Mouse (Mus musculus): ENCODE measurements around the gene Sprn. TPM values are rescaled to one million over a fixed set of nuclear protein-coding genes. Genes with fewer than 3 reads are reported as not detected.
A peak's percentile ranks its signal among the peaks of the same experiment; 100 is the strongest.

The Sprn gene
- total RNA-seq (2014; rRNA removed) (1.4 and 1.5 TPM in 2 replicates), polyA plus RNA-seq (2012; rRNA removed) (1.3 and 1.7 TPM in 2 replicates)

GRCm38 (mm10) chr7:140154218-140154927 is at the start of gene Sprn:
TSS of gene Sprn (minus strand) at chr7:140154877.
- no peak for DNase-seq (ENCODE audit: extremely low read depth, low read depth, low spot score)
- Histone ChIP-seq H3K27ac (replicated peaks; ENCODE audit: insufficient read depth, low read depth, low read length) (0 out of 2 replicates have a peak within 1 kb of the TSS, but pooled peaks have one; percentile 16), H3K4me1 (ENCODE audit: control insufficient read depth, insufficient read depth, low read length) (no peaks in the 10 kb centered on the region), H3K4me3 (ENCODE audit: insufficient read depth, low read depth, low read length) (peak within 1 kb of the TSS; percentile 55), H3K79me2 (ENCODE audit: control insufficient read depth, insufficient read depth, low read length) (no peaks in the 10 kb centered on the region), H3K27me3 (ENCODE audit: control insufficient read depth, insufficient read depth, low read length) (peaks cover 5% of the 10 kb centered on the region), H3K9ac (ENCODE audit: low read depth, low read length) (peak within 1 kb of the TSS; percentile 4), H3K36me3 (ENCODE audit: control insufficient read depth, insufficient read depth, low read length) (peaks cover 4% of the 10 kb centered on the region; the same call in 1 of the 2 replicates)
- 12% methylated on average over 28 of the region's 28 CpGs for WGBS
- TF ChIP-seq POLR2A (IDR thresholded peaks at IDR 0.05; ENCODE audit: extremely low read depth, insufficient read depth, low read length) (no peak), CTCF (IDR thresholded peaks at IDR 0.05; ENCODE audit: low read depth, low read length) (no peak)

GRCm38 (mm10) chr7:140201090-140201489 is 46.4 kb upstream of the Sprn start:
- Histone ChIP-seq H3K27ac (replicated peaks; ENCODE audit: insufficient read depth, low read depth, low read length) (no peak overlapping the region), H3K27me3 (ENCODE audit: control insufficient read depth, insufficient read depth, low read length) (no peaks in the 10 kb centered on the region), H3K79me2 (ENCODE audit: control insufficient read depth, insufficient read depth, low read length) (no peaks in the 10 kb centered on the region), H3K4me3 (ENCODE audit: insufficient read depth, low read depth, low read length) (no peak overlapping the region), H3K9ac (ENCODE audit: low read depth, low read length) (no peak overlapping the region), H3K4me1 (ENCODE audit: control insufficient read depth, insufficient read depth, low read length) (no peaks in the 10 kb centered on the region), H3K36me3 (ENCODE audit: control insufficient read depth, insufficient read depth, low read length) (no peaks in the 10 kb centered on the region)
- WGBS = 85% methylated on average over 4 of the region's 4 CpGs
- no peak for TF ChIP-seq CTCF (IDR thresholded peaks at IDR 0.05; ENCODE audit: low read depth, low read length)
- TF ChIP-seq POLR2A (IDR thresholded peaks at IDR 0.05; ENCODE audit: extremely low read depth, insufficient read depth, low read length) = no peak
- DNase-seq (ENCODE audit: extremely low read depth, low read depth, low spot score) = no peak

DNA sequence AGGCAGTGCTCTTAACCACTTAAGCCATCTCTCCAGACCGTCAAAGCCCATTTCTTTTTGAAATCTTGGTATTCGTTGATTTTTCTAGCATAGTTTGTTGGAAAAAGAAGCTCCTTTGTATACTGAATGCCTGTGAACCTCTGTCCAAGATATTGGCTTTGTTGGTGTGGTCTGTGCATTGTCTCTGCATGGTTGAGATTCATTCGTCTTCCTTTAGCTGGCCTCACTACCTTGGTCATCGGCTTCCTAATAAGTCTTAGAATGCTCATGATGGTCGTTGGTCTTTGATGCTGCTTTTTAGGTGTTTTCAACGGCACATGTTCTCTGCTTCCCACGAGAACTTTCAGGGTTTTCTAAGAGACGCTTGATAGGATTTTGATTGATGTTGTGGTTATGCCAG is 41.3 kb upstream of the Sprn start:
- 77% methylated on average over 8 of the region's 8 CpGs for WGBS
- H3K27ac ChIP-seq (replicated peaks; ENCODE audit: insufficient read depth, low read depth, low read length) = no peak overlapping the region
- TF ChIP-seq POLR2A (IDR thresholded peaks at IDR 0.05; ENCODE audit: extremely low read depth, insufficient read depth, low read length) = no peak
- TF ChIP-seq CTCF (IDR thresholded peaks at IDR 0.05; ENCODE audit: low read depth, low read length) = no peak

GRCm38 (mm10) chr7:140194031-140194430 is 39.4 kb upstream of the Sprn start:
- 79% methylated on average over 4 of the region's 4 CpGs for WGBS
- TF ChIP-seq CTCF (IDR thresholded peaks at IDR 0.05; ENCODE audit: low read depth, low read length) (no peak), POLR2A (IDR thresholded peaks at IDR 0.05; ENCODE audit: extremely low read depth, insufficient read depth, low read length) (no peak)

More for the DNA sequence above, 41.3 kb upstream of the Sprn start:
- no peaks in the 10 kb centered on the region for H3K36me3 ChIP-seq (ENCODE audit: control insufficient read depth, insufficient read depth, low read length)
- H3K4me1 ChIP-seq (ENCODE audit: control insufficient read depth, insufficient read depth, low read length) = no peaks in the 10 kb centered on the region
- H3K79me2 ChIP-seq (ENCODE audit: control insufficient read depth, insufficient read depth, low read length) = no peaks in the 10 kb centered on the region
- H3K27me3 ChIP-seq (ENCODE audit: control insufficient read depth, insufficient read depth, low read length) = no peaks in the 10 kb centered on the region
- no peak for DNase-seq (ENCODE audit: extremely low read depth, low read depth, low spot score)
- no peak overlapping the region for H3K9ac ChIP-seq (ENCODE audit: low read depth, low read length)
- no peak overlapping the region for H3K4me3 ChIP-seq (ENCODE audit: insufficient read depth, low read depth, low read length)

DNA sequence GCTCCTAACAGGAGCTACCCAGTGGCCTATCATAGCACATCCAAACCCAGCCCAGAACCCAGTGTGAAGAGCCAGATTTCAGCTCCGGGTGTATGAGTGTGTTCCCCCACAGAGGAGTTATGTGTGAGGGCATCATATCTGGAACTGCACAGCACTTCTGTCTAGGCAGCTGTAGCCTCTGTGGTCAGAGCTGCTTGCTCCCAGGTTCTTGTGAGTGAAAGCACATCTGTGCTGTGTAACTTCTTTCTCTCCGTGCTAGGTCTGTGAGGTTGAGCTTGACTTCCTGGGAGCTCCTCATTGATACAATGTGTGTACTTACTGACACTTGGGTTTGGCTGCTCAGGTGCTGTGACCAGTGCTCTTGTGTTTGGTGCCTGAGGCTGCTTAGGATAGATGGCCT is 38.2 kb upstream of the Sprn start:
- H3K4me3 ChIP-seq (ENCODE audit: insufficient read depth, low read depth, low read length) = no peak overlapping the region
- WGBS = 81% methylated on average over 2 of the region's 2 CpGs
- TF ChIP-seq POLR2A (IDR thresholded peaks at IDR 0.05; ENCODE audit: extremely low read depth, insufficient read depth, low read length) (no peak), CTCF (IDR thresholded peaks at IDR 0.05; ENCODE audit: low read depth, low read length) (no peak)
- no peak overlapping the region for H3K27ac ChIP-seq (replicated peaks; ENCODE audit: insufficient read depth, low read depth, low read length)
- H3K4me1 ChIP-seq (ENCODE audit: control insufficient read depth, insufficient read depth, low read length) = no peaks in the 10 kb centered on the region
- no peaks in the 10 kb centered on the region for H3K27me3 ChIP-seq (ENCODE audit: control insufficient read depth, insufficient read depth, low read length)
- no peaks in the 10 kb centered on the region for H3K79me2 ChIP-seq (ENCODE audit: control insufficient read depth, insufficient read depth, low read length)
- H3K36me3 ChIP-seq (ENCODE audit: control insufficient read depth, insufficient read depth, low read length) = no peaks in the 10 kb centered on the region
- H3K9ac ChIP-seq (ENCODE audit: low read depth, low read length) = no peak overlapping the region
- no peak for DNase-seq (ENCODE audit: extremely low read depth, low read depth, low spot score)

More at GRCm38 (mm10) chr7:140194031-140194430, 39.4 kb upstream of the Sprn start:
- no peak overlapping the region for H3K4me3 ChIP-seq (ENCODE audit: insufficient read depth, low read depth, low read length)
- H3K27me3 ChIP-seq (ENCODE audit: control insufficient read depth, insufficient read depth, low read length) = no peaks in the 10 kb centered on the region
- no peak for DNase-seq (ENCODE audit: extremely low read depth, low read depth, low spot score)
- no peaks in the 10 kb centered on the region for H3K36me3 ChIP-seq (ENCODE audit: control insufficient read depth, insufficient read depth, low read length)
- no peak overlapping the region for H3K27ac ChIP-seq (replicated peaks; ENCODE audit: insufficient read depth, low read depth, low read length)
- no peak overlapping the region for H3K9ac ChIP-seq (ENCODE audit: low read depth, low read length)
- H3K79me2 ChIP-seq (ENCODE audit: control insufficient read depth, insufficient read depth, low read length) = no peaks in the 10 kb centered on the region
- H3K4me1 ChIP-seq (ENCODE audit: control insufficient read depth, insufficient read depth, low read length) = no peaks in the 10 kb centered on the region

- TF ChIP-seq POLR2A (IDR thresholded peaks at IDR 0.05; ENCODE audit: extremely low read depth, insufficient read depth, low read length) = no peak
- no peak for TF ChIP-seq CTCF (IDR thresholded peaks at IDR 0.05; ENCODE audit: low read depth, low read length)
- Histone ChIP-seq H3K27ac (replicated peaks; ENCODE audit: insufficient read depth, low read depth, low read length) (no peak overlapping the region), H3K27me3 (ENCODE audit: control insufficient read depth, insufficient read depth, low read length) (no peaks in the 10 kb centered on the region), H3K9ac (ENCODE audit: low read depth, low read length) (no peak overlapping the region), H3K4me1 (ENCODE audit: control insufficient read depth, insufficient read depth, low read length) (no peaks in the 10 kb centered on the region), H3K36me3 (ENCODE audit: control insufficient read depth, insufficient read depth, low read length) (no peaks in the 10 kb centered on the region), H3K79me2 (ENCODE audit: control insufficient read depth, insufficient read depth, low read length) (no peaks in the 10 kb centered on the region), H3K4me3 (ENCODE audit: insufficient read depth, low read depth, low read length) (no peak overlapping the region)
- DNase-seq (ENCODE audit: extremely low read depth, low read depth, low spot score) = no peak
- WGBS = 54% methylated on average over 2 of the region's 2 CpGs
Measured at GRCm38 (mm10) chr7:140192445-140192844, 37.8 kb upstream of the Sprn start.

Data from liver, adult 2 months (tissue).